ENCODE assay signal across 25 mouse cellular contexts in the genomic region with DNA sequence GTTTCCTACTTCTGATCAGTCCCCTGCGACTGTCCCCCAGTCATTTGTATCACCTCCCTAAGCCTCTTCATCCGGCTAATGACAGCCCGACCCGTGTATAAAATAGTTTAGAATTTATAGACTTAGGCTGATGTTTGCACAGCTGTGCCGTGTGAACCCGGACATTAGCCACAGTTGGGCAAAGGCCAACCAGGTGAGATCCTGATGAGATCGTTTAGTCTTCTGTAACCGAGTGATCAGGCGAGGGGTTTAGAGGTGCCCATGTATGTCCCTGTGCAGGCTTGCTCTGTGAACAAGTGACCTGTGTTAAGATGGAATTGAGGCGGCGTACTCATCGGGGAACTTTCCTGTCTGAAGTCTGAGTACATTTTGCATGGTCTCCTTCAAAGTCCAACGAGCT.
DNase-seq lines count a peak whose midpoint lies in the region; ATAC-seq lines count a peak whose summit lies in the region.
"Had no signal": no experiment of that assay in that cellular context is flagged by ENCODE, and none has a peak within 500 bp of the region (broad histone marks: within the 10 kb centered on the region; RNA-seq: fewer than 3 reads in every experiment).

No protein-coding gene starts in this region.

- H3K27me3 ChIP-seq in embryonic facial prominence, embryonic 10.5 days (replicated peaks; ENCODE audit: low read depth, poor library complexity, severe bottlenecking) = no peaks in the 10 kb centered on the region
- no peaks in the 10 kb centered on the region for H3K27me3 ChIP-seq in intestine, embryonic 15.5 days (replicated peaks)
- H3K27me3 ChIP-seq: embryonic facial prominence, embryonic 13.5 days; forebrain, embryonic 12.5 days; forebrain, embryonic 15.5 days; heart, embryonic 12.5 days; heart, embryonic 15.5 days had no signal

- H3K4me1 ChIP-seq in embryonic facial prominence, embryonic 10.5 days = peaks cover 21% of the 10 kb centered on the region
- no peaks in the 10 kb centered on the region for H3K4me1 ChIP-seq in intestine, embryonic 15.5 days (replicated peaks)

- H3K9me3 ChIP-seq in embryonic facial prominence, embryonic 10.5 days = no peaks in the 10 kb centered on the region
- H3K9me3 ChIP-seq in intestine, embryonic 15.5 days = no peaks in the 10 kb centered on the region
- H3K9me3 ChIP-seq: embryonic facial prominence, embryonic 13.5 days; forebrain, embryonic 12.5 days; forebrain, embryonic 15.5 days; heart, embryonic 12.5 days; heart, embryonic 15.5 days had no signal

- ATAC-seq in intestine, embryonic 15.5 days = peak; percentile 62
- ATAC-seq: CD4-positive, CD25-positive, alpha-beta regulatory T cell, adult 4 months; forebrain, embryonic 15.5 days; hindbrain, postnatal 0 days had no signal

- no peaks in the 10 kb centered on the region for H3K36me3 ChIP-seq in embryonic facial prominence, embryonic 10.5 days (replicated peaks)
- no peaks in the 10 kb centered on the region for H3K36me3 ChIP-seq in intestine, embryonic 15.5 days
- H3K36me3 ChIP-seq: embryonic facial prominence, embryonic 13.5 days; forebrain, embryonic 12.5 days; forebrain, embryonic 15.5 days; heart, embryonic 12.5 days; heart, embryonic 15.5 days had no signal

- 69% methylated on average over 13 of the region's 13 CpGs for WGBS in embryonic facial prominence, embryonic 10.5 days
- 44% methylated on average over 13 of the region's 13 CpGs for WGBS in intestine, embryonic 15.5 days
- WGBS in large intestine, adult 2 months = 25% methylated on average over 13 of the region's 13 CpGs

- H3K4me3 ChIP-seq in embryonic facial prominence, embryonic 10.5 days = no peak overlapping the region
- no peak overlapping the region for H3K4me3 ChIP-seq in intestine, embryonic 15.5 days (replicated peaks)
- H3K4me3 ChIP-seq: embryonic facial prominence, embryonic 13.5 days; erythroblast, embryonic 14.5 days; forebrain, embryonic 12.5 days; forebrain, embryonic 15.5 days; heart, adult 2 months; heart, embryonic 12.5 days; heart, embryonic 15.5 days had no signal

- intact Hi-C loops in left cerebral cortex, postnatal 14 days (cut with DNase I) = no loop called here

- DNase-seq in embryonic facial prominence, embryonic 10.5 days (ENCODE audit: low spot score) = no peak
- DNase-seq in large intestine, adult 2 months (ENCODE audit: low read depth, low spot score) = peak; percentile 27
- DNase-seq in layer of hippocampus, postnatal 10 days (ENCODE audit: low spot score in 2 of 2) = no peak
- DNase-seq in left cerebral cortex, postnatal 14 days (ENCODE audit: low spot score in 2 of 2) = no peak
- DNase-seq in testis, postnatal 14 days (ENCODE audit: low spot score) = no peak
- DNase-seq: adrenal gland, adult 2 months; adrenal gland, postnatal 14 days; cerebellum, adult 11 months; cerebellum, adult 2 months; cerebellum, adult 9-11 months; cerebellum, postnatal 25 days; gastrocnemius, postnatal 25 days; heart, adult 2 months; heart, postnatal 10 days; heart, postnatal 4 days had no signal

- H3K27ac ChIP-seq in embryonic facial prominence, embryonic 10.5 days (replicated peaks) = peak overlapping the region; percentile 40; the same call in 1 of the 2 replicates
- H3K27ac ChIP-seq in intestine, embryonic 15.5 days = no peak overlapping the region
- H3K27ac ChIP-seq: embryonic facial prominence, embryonic 13.5 days; forebrain, embryonic 12.5 days; forebrain, embryonic 15.5 days; heart, adult 2 months; heart, embryonic 15.5 days; hindbrain, embryonic 14.5 days; hindbrain, postnatal 0 days had no signal

- no peak overlapping the region for H3K9ac ChIP-seq in intestine, embryonic 15.5 days
- H3K9ac ChIP-seq: embryonic facial prominence, embryonic 13.5 days; forebrain, embryonic 12.5 days; forebrain, embryonic 15.5 days; heart, embryonic 12.5 days; heart, embryonic 15.5 days; hindbrain, embryonic 14.5 days had no signal

- H3K4me2 ChIP-seq in intestine, embryonic 15.5 days (replicated peaks) = no peak overlapping the region
- H3K4me2 ChIP-seq: embryonic facial prominence, embryonic 13.5 days; forebrain, embryonic 12.5 days; forebrain, embryonic 15.5 days; heart, embryonic 12.5 days; heart, embryonic 15.5 days; hindbrain, embryonic 14.5 days had no signal
